Mouse (Mus musculus): Measurements from ENCODE around the gene Slc22a12. TPM values are rescaled to one million over a fixed set of nuclear protein-coding genes. Genes with fewer than 3 reads are reported as not detected.

The Slc22a12 gene
- total and polyA plus RNA-seq, 3 experiments: not detected

- Histone ChIP-seq H3K79me2 (ENCODE audit: control insufficient read depth, insufficient read depth, low read length, poor library complexity) (no peaks in the 10 kb centered on the region), H3K4me3 (ENCODE audit: control insufficient read depth in 1 of 2, insufficient read depth in 1 of 2, low read depth in 2 of 2, low read length in 2 of 2) (no peak overlapping the region), H3K27ac (ENCODE audit: control insufficient read depth, low read depth, low read length) (no peak overlapping the region), H3K9ac (ENCODE audit: control insufficient read depth, low read depth, low read length, poor library complexity, severe bottlenecking) (no peak overlapping the region), H3K27me3 (ENCODE audit: control insufficient read depth in 1 of 2, insufficient read depth in 2 of 2, low read length in 2 of 2) (peaks cover 0 to 1% of the 10 kb centered on the region in 2 experiments; a peak in 1 of 4 replicates), H3K36me3 (ENCODE audit: control insufficient read depth in 1 of 2, insufficient read depth in 2 of 2, low read length in 2 of 2) (no peaks in the 10 kb centered on the region), H3K4me1 (ENCODE audit: control insufficient read depth in 1 of 2, insufficient read depth in 2 of 2, low read length in 2 of 2) (no peaks in the 10 kb centered on the region; a peak in 1 of 4 replicates), H3K9me3 (replicated peaks; ENCODE audit: insufficient read depth, low read length) (no peaks in the 10 kb centered on the region)
- TF ChIP-seq ETS1 (IDR thresholded peaks at IDR 0.05; ENCODE audit: low read depth, low read length): no peak
- no peak for TF ChIP-seq UBTF (IDR thresholded peaks at IDR 0.05; ENCODE audit: borderline replicate concordance, insufficient read depth, low read depth, low read length)
- no peak for TF ChIP-seq ZMIZ1 (IDR thresholded peaks at IDR 0.05; ENCODE audit: low read depth, low read length)
- TF ChIP-seq TBP (IDR thresholded peaks at IDR 0.05; ENCODE audit: low read depth, low read length): no peak
- no peak for TF ChIP-seq BHLHE40 (IDR thresholded peaks at IDR 0.05; ENCODE audit: borderline replicate concordance, low read depth, low read length)
- no peak for TF ChIP-seq EP300 (IDR thresholded peaks at IDR 0.05; ENCODE audit: low read depth in 1 of 2, low read length in 2 of 2)
- no peak for TF ChIP-seq MYC (IDR thresholded peaks at IDR 0.05; ENCODE audit: low read depth, low read length)
- TF ChIP-seq ELF1 (IDR thresholded peaks at IDR 0.05; ENCODE audit: low read depth, low read length): no peak
- no peak for TF ChIP-seq TCF12 (IDR thresholded peaks at IDR 0.05; ENCODE audit: low read depth, low read length)
- TF ChIP-seq POLR2AphosphoS5 (IDR thresholded peaks at IDR 0.05; ENCODE audit: borderline replicate concordance, low read depth, low read length): no peak
- TF ChIP-seq HCFC1 (IDR thresholded peaks at IDR 0.05; ENCODE audit: low read depth, low read length): no peak
- TF ChIP-seq ZKSCAN1 (IDR thresholded peaks at IDR 0.05; ENCODE audit: low read depth, low read length): no peak
- no peak for TF ChIP-seq MAX (IDR thresholded peaks at IDR 0.05; ENCODE audit: low read length)
- no peak for TF ChIP-seq MEF2A (IDR thresholded peaks at IDR 0.05; ENCODE audit: extremely low read depth, insufficient replicate concordance, low read depth, low read length, poor library complexity, severe bottlenecking)
- TF ChIP-seq SIN3A (IDR thresholded peaks at IDR 0.05; ENCODE audit: low read length): no peak
- no peak for TF ChIP-seq JUND (IDR thresholded peaks at IDR 0.05; ENCODE audit: low read depth, low read length)
- TF ChIP-seq TAL1 (IDR thresholded peaks at IDR 0.05; ENCODE audit: low read length): no peak
- no peak for TF ChIP-seq KAT2A (conservative IDR thresholded peaks at IDR 0.05; ENCODE audit: low read depth, low read length)
- no peak for TF ChIP-seq SMC3 (IDR thresholded peaks at IDR 0.05; ENCODE audit: low read depth, low read length)
- no peak for DNase-seq (ENCODE audit: low read depth, low spot score)
Measured at GRCm38 (mm10) chr19:6500636-6501025, 42.2 kb downstream of the Slc22a12 start.

GRCm38 (mm10) chr19:6499860-6500635, 42.8 kb downstream of the Slc22a12 start:
- Histone ChIP-seq H3K27me3 (ENCODE audit: control insufficient read depth in 1 of 2, insufficient read depth in 2 of 2, low read length in 2 of 2) (peaks cover 0 to 2% of the 10 kb centered on the region in 2 experiments; a peak in 2 of 4 replicates), H3K9ac (ENCODE audit: control insufficient read depth, low read depth, low read length, poor library complexity, severe bottlenecking) (no peak overlapping the region), H3K79me2 (ENCODE audit: control insufficient read depth, insufficient read depth, low read length, poor library complexity) (no peaks in the 10 kb centered on the region), H3K4me3 (ENCODE audit: control insufficient read depth in 1 of 2, insufficient read depth in 1 of 2, low read depth in 2 of 2, low read length in 2 of 2) (no peak overlapping the region), H3K27ac (ENCODE audit: control insufficient read depth, low read depth, low read length) (no peak overlapping the region), H3K36me3 (ENCODE audit: control insufficient read depth in 1 of 2, insufficient read depth in 2 of 2, low read length in 2 of 2) (no peaks in the 10 kb centered on the region), H3K4me1 (ENCODE audit: control insufficient read depth in 1 of 2, insufficient read depth in 2 of 2, low read length in 2 of 2) (no peaks in the 10 kb centered on the region; a peak in 1 of 4 replicates), H3K9me3 (replicated peaks; ENCODE audit: insufficient read depth, low read length) (no peaks in the 10 kb centered on the region)
- no peak for DNase-seq (ENCODE audit: low read depth, low spot score)
- no peak for TF ChIP-seq TAL1 (IDR thresholded peaks at IDR 0.05; ENCODE audit: low read length)
- TF ChIP-seq RAD21 (IDR thresholded peaks at IDR 0.05; ENCODE audit: low read depth, low read length): no peak
- no peak for TF ChIP-seq MXI1 (IDR thresholded peaks at IDR 0.05; ENCODE audit: low read depth, low read length)
- no peak for TF ChIP-seq RCOR1 (IDR thresholded peaks at IDR 0.05; ENCODE audit: low read depth, low read length)
- no peak for TF ChIP-seq UBTF (IDR thresholded peaks at IDR 0.05; ENCODE audit: borderline replicate concordance, insufficient read depth, low read depth, low read length)
- TF ChIP-seq SMC3 (IDR thresholded peaks at IDR 0.05; ENCODE audit: low read depth, low read length): no peak
- no peak for TF ChIP-seq USF1 (IDR thresholded peaks at IDR 0.05; ENCODE audit: low read depth, low read length)
- TF ChIP-seq NELFE (IDR thresholded peaks at IDR 0.05; ENCODE audit: low read depth, low read length): no peak
- no peak for TF ChIP-seq MAX (IDR thresholded peaks at IDR 0.05; ENCODE audit: low read length)
- no peak for TF ChIP-seq CHD2 (IDR thresholded peaks at IDR 0.05; ENCODE audit: low read length)
- TF ChIP-seq POLR2AphosphoS5 (IDR thresholded peaks at IDR 0.05; ENCODE audit: borderline replicate concordance, low read depth, low read length): no peak
- no peak for TF ChIP-seq POLR2AphosphoS2 (IDR thresholded peaks at IDR 0.05; ENCODE audit: low read length)
- TF ChIP-seq ETS1 (IDR thresholded peaks at IDR 0.05; ENCODE audit: low read depth, low read length): no peak
- TF ChIP-seq GABPA (IDR thresholded peaks at IDR 0.05; ENCODE audit: low read depth, low read length): no peak
- TF ChIP-seq EP300 (IDR thresholded peaks at IDR 0.05; ENCODE audit: low read depth in 1 of 2, low read length in 2 of 2): no peak
- no peak for TF ChIP-seq KAT2A (conservative IDR thresholded peaks at IDR 0.05; ENCODE audit: low read depth, low read length)
- TF ChIP-seq CHD1 (IDR thresholded peaks at IDR 0.05; ENCODE audit: low read depth, low read length): no peak
- no peak for TF ChIP-seq MYB (IDR thresholded peaks at IDR 0.05; ENCODE audit: low read depth, low read length)
- TF ChIP-seq HCFC1 (IDR thresholded peaks at IDR 0.05; ENCODE audit: low read depth, low read length): no peak
